Comparison of ENCODE assay signal across 1 mouse cellular context in the genomic region with DNA sequence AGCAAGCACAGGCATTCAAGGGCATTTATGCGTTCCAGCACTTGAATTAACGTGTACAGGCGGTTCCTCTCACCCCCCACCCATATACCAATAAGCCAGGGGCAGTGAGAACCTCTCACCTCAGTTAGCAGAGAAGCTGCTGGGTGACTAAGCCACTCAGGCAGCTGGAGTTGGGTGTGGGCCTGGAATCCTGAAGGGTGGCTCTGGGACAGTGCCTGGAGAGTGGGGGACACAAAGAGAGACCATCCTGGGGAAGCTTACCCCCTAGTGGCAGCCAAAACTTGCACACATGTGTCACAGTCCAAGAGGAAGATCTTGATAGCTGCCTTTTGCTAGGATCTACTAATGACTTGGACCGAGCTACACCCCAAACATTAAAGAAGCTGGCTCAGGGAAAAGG.
TF ChIP-seq lines count a peak whose summit lies in the region.

No protein-coding gene starts in this region.

TF ChIP-seq in MEL, 35 proteins besides CTCF, POLR2A, EP300 and RAD21:
- TF ChIP-seq MAFK (IDR thresholded peaks at IDR 0.05; ENCODE audit: borderline replicate concordance, low read depth, low read length) (no peak), MXI1 (IDR thresholded peaks at IDR 0.05; ENCODE audit: low read depth, low read length) (no peak), GABPA (IDR thresholded peaks at IDR 0.05; ENCODE audit: low read depth, low read length) (no peak), POLR2AphosphoS2 (IDR thresholded peaks at IDR 0.05; ENCODE audit: low read length) (no peak), ZC3H11A (IDR thresholded peaks at IDR 0.05; ENCODE audit: low read depth, low read length) (no peak), MEF2A (IDR thresholded peaks at IDR 0.05; ENCODE audit: extremely low read depth, insufficient replicate concordance, low read depth, low read length, poor library complexity, severe bottlenecking) (no peak), ZKSCAN1 (IDR thresholded peaks at IDR 0.05; ENCODE audit: low read depth, low read length) (no peak), POLR2AphosphoS5 (IDR thresholded peaks at IDR 0.05; ENCODE audit: borderline replicate concordance, low read depth, low read length) (no peak), ZNF384 (IDR thresholded peaks at IDR 0.05; ENCODE audit: low read depth, low read length) (no peak), USF2 (IDR thresholded peaks at IDR 0.05; ENCODE audit: borderline replicate concordance in 1 of 2, insufficient read depth in 1 of 2, low read depth in 1 of 2, low read length in 2 of 2) (no peak)
